Mouse (Mus musculus) kidney, embryonic 14.5 days (tissue): ENCODE results near the gene Sf3b2. TPM values are rescaled to one million over a fixed set of nuclear protein-coding genes. Genes with fewer than 3 reads are reported as not detected.

Experiments used
- ATAC-seq: fragments of 200-750 bp; cut with Nextera tagmentation; 2 replicates; pipeline ENCODE4 v1.8.0; 2017; ENCODE audit warnings: moderate number of reproducible peaks, mild to moderate bottlenecking, moderate TSS enrichment, moderate library complexity; ENCODE audit not compliant: low FRiP score, low TSS enrichment
- H3K27ac ChIP-seq: fragments of 300-500 bp; sonication (generic); 2 replicates; pipeline ENCODE4 v1.5.1; 2014; ENCODE audit warnings: low read depth, mild to moderate bottlenecking, low read length, moderate library complexity, mixed read lengths
- H3K27me3 ChIP-seq: fragments of 300-500 bp; sonication (generic); 2 replicates; pipeline ENCODE4 v1.6.1; 2014; ENCODE audit warnings: mild to moderate bottlenecking, low read length; ENCODE audit not compliant: control insufficient read depth, insufficient read depth
- H3K36me3 ChIP-seq: fragments of 300-500 bp; sonication (generic); 2 replicates; pipeline ENCODE4 v1.6.1; 2014; ENCODE audit warnings: low read length, mixed read lengths; ENCODE audit not compliant: control insufficient read depth, insufficient read depth
- H3K4me1 ChIP-seq: fragments of 300-500 bp; sonication (generic); 2 replicates; pipeline ENCODE4 v1.6.1; 2014; ENCODE audit warnings: low read length, mixed read lengths; ENCODE audit not compliant: control insufficient read depth, insufficient read depth
- H3K4me2 ChIP-seq: fragments of 300-500 bp; sonication (generic); replicated peaks from 2 replicates; pipeline ENCODE4 v1.6.1; 2014; ENCODE audit warnings: low read depth, mild to moderate bottlenecking, low read length
- H3K4me3 ChIP-seq: fragments of 300-500 bp; sonication (generic); 2 replicates; pipeline ENCODE4 v1.5.1; 2014; ENCODE audit warnings: mild to moderate bottlenecking, low read length
- H3K9ac ChIP-seq: fragments of 300-500 bp; sonication (generic); 2 replicates; pipeline ENCODE4 v1.6.1; 2014; ENCODE audit warnings: low read depth, mild to moderate bottlenecking, low read length, moderate library complexity
- H3K9me3 ChIP-seq: fragments of 300-500 bp; sonication (generic); 2 replicates; pipeline ENCODE4 v1.6.1; 2016; ENCODE audit warnings: low read length; ENCODE audit not compliant: control insufficient read depth
- WGBS: fragments of 180-500 bp; shearing (Covaris S2); extraction: QIAGEN DNeasy Blood & Tissue Kit; methylation state at CpG from one replicate; pipeline ENCODE4 v1.1.7; 2014; 5-methylcytosine and 5-hydroxymethylcytosine counted together
- polyA plus RNA-seq: library from polyadenylated mRNA; unstranded; fragments of >200 nt; fragmentation: Nextera tagmentation; extraction: Ambion mirVana; gene quantifications from 2 replicates; pipeline ENCODE4 v1.2.1, GENCODE M21; 2014

Sf3b2 gene
- polyA plus RNA-seq, 1 experiment from 2014 or later = 384 TPM

DNA sequence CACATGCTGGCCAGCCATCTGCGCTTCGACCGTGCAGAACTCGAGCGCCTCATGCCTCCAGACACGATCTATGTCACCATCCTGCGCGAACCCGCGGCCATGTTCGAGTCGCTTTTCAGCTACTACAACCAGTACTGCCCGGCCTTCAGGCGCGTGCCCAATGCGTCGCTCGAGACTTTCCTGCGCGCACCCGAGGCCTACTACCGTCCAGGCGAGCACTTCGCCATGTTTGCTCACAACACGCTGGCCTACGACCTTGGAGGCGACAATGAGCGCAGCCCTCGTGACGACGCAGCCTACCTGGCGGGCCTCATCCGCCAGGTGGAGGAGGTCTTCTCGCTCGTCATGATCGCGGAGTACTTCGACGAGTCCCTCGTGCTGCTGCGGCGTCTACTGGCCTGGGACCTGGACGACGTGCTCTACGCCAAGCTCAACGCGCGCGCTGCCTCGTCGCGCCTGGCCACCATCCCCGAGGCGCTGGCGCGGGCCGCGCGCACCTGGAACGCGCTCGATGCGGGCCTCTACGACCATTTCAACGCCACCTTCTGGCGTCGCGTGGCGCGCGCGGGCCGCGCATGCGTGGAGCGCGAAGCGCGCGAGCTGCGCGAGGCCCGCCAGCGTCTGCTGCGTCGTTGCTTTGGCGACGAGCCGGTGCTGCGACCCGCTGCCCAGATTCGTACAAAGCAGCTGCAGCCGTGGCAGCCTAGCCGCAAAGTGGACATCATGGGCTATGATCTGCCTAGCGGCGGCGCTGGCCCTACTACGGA is 11.9 kb upstream of the Sf3b2 start:
- Histone ChIP-seq H3K4me2 (peak overlapping the region; percentile 33), H3K27me3 (0 out of 2 replicates have a peak, but pooled peaks cover 3% of the 10 kb centered on the region), H3K9ac (0 out of 2 replicates have a peak overlapping the region, but pooled peaks have one; percentile 13), H3K4me3 (peak overlapping the region; percentile 16; the same call in 1 of the 2 replicates), H3K36me3 (no peaks in the 10 kb centered on the region), H3K4me1 (no peaks in the 10 kb centered on the region), H3K27ac (no peak overlapping the region), H3K9me3 (peaks cover 7% of the 10 kb centered on the region)
- ATAC-seq = no peak
- WGBS = 50% methylated on average over 98 of the region's 98 CpGs

DNA sequence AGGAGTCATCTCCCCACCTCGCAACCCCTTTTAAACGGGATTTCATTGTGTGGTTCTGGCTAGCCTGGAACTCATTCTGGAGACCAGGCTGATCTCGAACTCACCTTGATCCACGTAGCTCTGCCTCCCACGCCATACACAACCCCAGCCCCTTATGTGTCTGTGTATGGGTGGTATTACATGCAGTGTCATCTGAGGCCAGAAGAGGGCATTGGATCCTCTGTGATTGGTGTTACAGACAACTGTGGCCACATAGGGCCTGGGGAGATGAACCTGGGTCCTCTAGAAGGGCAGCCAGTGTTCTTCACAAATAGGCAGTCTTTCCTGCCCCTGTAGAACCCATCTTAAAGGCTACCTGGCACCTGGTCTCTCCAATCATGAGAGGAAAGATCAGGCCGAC is 11.0 kb upstream of the Sf3b2 start:
- ATAC-seq = no peak
- WGBS = 91% methylated on average over 6 of the region's 6 CpGs
- Histone ChIP-seq H3K36me3 (no peaks in the 10 kb centered on the region), H3K9ac (no peak overlapping the region), H3K27ac (no peak overlapping the region), H3K9me3 (peaks cover 7% of the 10 kb centered on the region), H3K4me3 (no peak overlapping the region), H3K27me3 (0 out of 2 replicates have a peak, but pooled peaks cover 3% of the 10 kb centered on the region), H3K4me2 (no peak overlapping the region), H3K4me1 (no peaks in the 10 kb centered on the region)

DNA sequence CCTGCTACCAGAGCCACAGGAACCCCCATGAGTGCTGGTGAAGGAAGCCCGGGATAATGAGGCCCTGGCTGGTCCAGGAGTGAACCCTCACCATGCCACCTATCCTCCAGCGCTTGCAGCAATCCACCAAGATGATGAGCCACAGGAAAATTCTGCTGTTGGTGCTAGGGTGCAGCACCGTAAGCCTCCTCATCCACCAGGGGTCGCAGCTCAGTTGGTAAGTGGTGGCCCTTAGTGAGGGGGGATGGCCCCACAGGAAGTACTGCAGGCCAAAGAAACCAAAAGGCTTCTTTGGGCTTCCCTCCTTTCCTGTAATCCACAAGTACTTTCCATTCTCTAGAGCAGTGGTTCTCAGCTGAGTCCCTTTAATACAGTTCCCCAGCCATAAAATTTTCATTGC is 7.2 kb upstream of the Sf3b2 start:
- peaks cover 7% of the 10 kb centered on the region for H3K9me3 ChIP-seq
- H3K4me2 ChIP-seq = no peak overlapping the region
- ATAC-seq = peak; percentile 44; the same call in 1 of the 2 replicates
- H3K36me3 ChIP-seq = no peaks in the 10 kb centered on the region
- 0 out of 2 replicates have a peak, but pooled peaks cover 7% of the 10 kb centered on the region for H3K4me1 ChIP-seq
- WGBS = 19% methylated on average over 4 of the region's 4 CpGs
- H3K27ac ChIP-seq = no peak overlapping the region
- no peak overlapping the region for H3K9ac ChIP-seq
- 0 out of 2 replicates have a peak, but pooled peaks cover 3% of the 10 kb centered on the region for H3K27me3 ChIP-seq
- no peak overlapping the region for H3K4me3 ChIP-seq

DNA sequence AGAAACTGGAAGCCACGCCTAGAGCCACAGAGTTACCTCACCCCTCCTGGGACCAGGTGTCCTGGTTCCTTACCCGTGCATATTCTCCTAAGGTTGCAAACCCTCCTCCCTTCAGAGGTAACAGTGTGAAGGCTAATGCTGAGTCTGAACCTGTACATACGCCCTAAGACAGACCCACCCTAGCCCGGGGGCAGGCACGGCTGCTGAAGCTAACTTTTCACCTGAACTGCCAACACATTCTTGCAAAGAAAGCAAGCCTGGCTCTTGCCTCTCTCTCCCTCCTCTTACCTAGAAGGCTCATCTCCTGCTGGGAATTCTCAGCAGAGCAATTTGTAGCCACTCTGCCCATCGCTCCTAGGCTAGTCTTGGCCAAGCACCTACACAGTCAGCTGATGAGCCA is 5.3 kb upstream of the Sf3b2 start:
- ATAC-seq = no peak
- Histone ChIP-seq H3K4me1 (peaks cover 15% of the 10 kb centered on the region), H3K4me2 (no peak overlapping the region), H3K27me3 (no peaks in the 10 kb centered on the region), H3K27ac (no peak overlapping the region), H3K9ac (no peak overlapping the region), H3K4me3 (no peak overlapping the region), H3K9me3 (no peaks in the 10 kb centered on the region), H3K36me3 (no peaks in the 10 kb centered on the region)
- WGBS = 75% methylated on average over 6 of the region's 6 CpGs

DNA sequence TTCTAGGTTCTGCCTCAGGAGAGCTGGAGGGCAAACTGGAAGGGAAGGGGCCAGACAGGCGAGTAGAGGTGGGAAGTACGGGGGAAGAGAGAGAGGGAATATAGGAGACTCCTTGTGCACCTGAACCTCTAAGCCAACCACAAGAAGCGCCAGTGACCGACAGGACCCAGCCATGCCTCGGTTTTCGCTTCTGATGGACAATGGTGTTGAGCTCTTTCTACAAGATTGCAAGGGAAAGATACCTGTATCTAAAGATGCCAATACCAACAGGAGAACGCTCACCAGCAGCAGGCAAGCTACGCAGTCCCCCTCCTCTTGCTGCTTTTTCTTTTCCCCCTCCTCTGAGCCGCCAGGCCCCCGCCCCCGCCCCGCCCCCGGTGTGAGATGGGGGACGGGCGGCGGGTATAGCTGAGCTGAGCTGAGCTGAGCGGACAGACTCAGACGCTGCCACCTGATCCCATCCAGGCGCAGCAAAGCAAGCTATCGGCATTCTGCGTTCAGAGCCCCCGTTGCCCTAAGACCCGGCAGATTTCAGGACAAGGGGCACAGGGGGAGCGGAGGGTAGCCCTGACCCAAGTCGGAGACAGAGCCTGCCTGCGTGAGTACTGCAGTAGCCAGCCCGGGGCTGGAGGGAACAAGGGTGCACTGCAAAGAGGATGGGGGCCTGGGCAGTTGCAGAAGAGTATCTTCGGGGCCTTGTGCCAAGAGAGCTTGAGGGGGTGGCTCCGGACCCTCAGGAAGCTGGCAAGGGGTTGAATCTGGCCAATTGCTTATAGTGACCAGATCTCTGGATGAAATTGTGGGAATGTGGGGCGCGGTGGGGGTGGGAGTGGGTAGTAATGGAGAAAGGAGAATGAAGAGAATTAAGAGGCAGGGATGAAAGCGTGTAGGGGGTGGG is 2.9 kb upstream of the Sf3b2 start, which contains the start of gene Gal3st3:
TSS of gene Gal3st3 (plus strand) at position 429 of the 898 bp plus-strand sequence.
- peak within 1 kb of the TSS; percentile 39 for H3K4me3 ChIP-seq
- 4% methylated on average over 30 of the region's 32 CpGs for WGBS
- peaks cover 9% of the 10 kb centered on the region for H3K36me3 ChIP-seq
- no peaks in the 10 kb centered on the region for H3K9me3 ChIP-seq
- H3K27ac ChIP-seq = no peak within 1 kb of the TSS
- H3K27me3 ChIP-seq = no peaks in the 10 kb centered on the region
- peak within 1 kb of the TSS; percentile 56 for H3K9ac ChIP-seq
- H3K4me2 ChIP-seq = peak within 1 kb of the TSS; percentile 81
- H3K4me1 ChIP-seq = peaks cover 25% of the 10 kb centered on the region
- no peak for ATAC-seq

DNA sequence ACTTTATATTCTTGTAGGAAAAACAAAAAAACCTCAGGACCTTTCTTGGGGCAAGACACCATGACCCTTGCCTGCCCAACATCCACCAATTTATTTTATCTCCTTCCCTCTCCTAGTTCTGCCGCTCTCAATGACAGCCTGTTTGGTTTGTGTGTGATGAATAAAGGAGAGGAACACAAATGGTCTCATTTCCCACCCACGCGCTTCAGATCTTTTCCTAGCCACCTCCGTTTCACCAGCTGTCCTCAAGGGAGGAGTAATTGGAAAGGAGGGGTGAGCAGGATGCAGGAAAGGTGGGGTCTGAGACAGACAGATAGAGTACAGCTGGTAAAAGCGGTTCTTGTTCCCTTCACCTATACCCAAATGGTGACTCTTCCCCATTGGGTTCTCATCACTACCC is 1.4 kb upstream of the Sf3b2 start:
- peaks cover 23% of the 10 kb centered on the region for H3K36me3 ChIP-seq
- no peak overlapping the region for H3K27ac ChIP-seq
- no peak overlapping the region for H3K9ac ChIP-seq
- H3K9me3 ChIP-seq = no peaks in the 10 kb centered on the region
- ATAC-seq = no peak
- H3K4me1 ChIP-seq = peaks cover 25% of the 10 kb centered on the region
- H3K4me3 ChIP-seq = no peak overlapping the region
- H3K4me2 ChIP-seq = 0 out of 2 replicates have a peak overlapping the region, but pooled peaks have one; percentile 53
- no peaks in the 10 kb centered on the region for H3K27me3 ChIP-seq
- 28% methylated on average over 5 of the region's 5 CpGs for WGBS

DNA sequence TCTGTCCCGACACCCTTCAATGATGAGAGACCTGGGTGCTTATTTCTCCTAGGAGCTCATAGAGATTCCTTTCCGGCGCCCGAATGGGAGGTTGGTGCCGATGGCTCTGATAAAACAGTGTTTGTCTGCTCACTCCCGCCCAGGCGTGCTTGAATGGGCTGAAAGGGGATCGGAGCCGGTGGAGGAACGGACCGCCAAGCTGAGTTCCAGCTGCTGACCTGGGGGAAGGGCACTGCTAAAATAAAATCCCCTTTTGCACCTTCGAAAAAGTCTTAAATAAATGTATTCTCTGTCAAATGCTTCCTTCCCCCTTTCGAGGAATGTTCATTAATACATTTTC is 451 bp upstream of the Sf3b2 start:
- H3K4me3 ChIP-seq = peak overlapping the region; percentile 95
- H3K27ac ChIP-seq = peak overlapping the region; percentile 65
- ATAC-seq = peak; percentile 41
- H3K9ac ChIP-seq = peak overlapping the region; percentile 60
- peak overlapping the region; percentile 53 for H3K4me2 ChIP-seq
- H3K36me3 ChIP-seq = peaks cover 31% of the 10 kb centered on the region
- H3K27me3 ChIP-seq = no peaks in the 10 kb centered on the region
- WGBS = 7% methylated on average over 13 of the region's 13 CpGs
- H3K9me3 ChIP-seq = no peaks in the 10 kb centered on the region
- H3K4me1 ChIP-seq = peaks cover 25% of the 10 kb centered on the region

DNA sequence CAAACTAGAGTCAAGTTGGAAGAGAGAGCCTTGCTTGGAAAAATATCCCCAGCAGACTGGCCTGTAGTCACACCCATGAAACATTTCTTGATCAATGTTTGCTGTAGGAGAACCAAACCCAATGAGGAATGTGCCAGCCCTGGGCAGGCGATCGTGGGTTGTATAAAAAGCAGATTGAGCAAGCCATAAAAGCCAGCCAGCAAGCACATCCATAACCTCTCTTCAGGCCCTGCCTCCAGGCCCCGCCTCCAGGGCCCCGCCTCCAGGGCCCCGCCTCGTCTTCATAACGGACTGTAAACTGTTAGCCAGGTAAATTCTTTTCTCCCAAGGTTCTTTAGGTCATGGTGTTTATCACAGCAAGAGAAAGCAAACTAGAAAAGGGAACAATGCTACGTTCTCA is 16.9 kb downstream of the Sf3b2 start:
- WGBS = 74% methylated on average over 8 of the region's 8 CpGs
- no peak overlapping the region for H3K9ac ChIP-seq
- no peak overlapping the region for H3K27ac ChIP-seq
- peaks cover 6% of the 10 kb centered on the region for H3K4me1 ChIP-seq
- no peak overlapping the region for H3K4me2 ChIP-seq
- H3K27me3 ChIP-seq = no peaks in the 10 kb centered on the region
- H3K36me3 ChIP-seq = peaks cover 87% of the 10 kb centered on the region
- H3K4me3 ChIP-seq = no peak overlapping the region
- no peaks in the 10 kb centered on the region for H3K9me3 ChIP-seq
- ATAC-seq = no peak
